Mouse (Mus musculus) CH12.LX (cell line): Measurements from ENCODE around the gene Dynlt1c. TPM values are rescaled to one million over a fixed set of nuclear protein-coding genes. Genes with fewer than 3 reads are reported as not detected.
"Not testable (repeated sequence)": the region's sequence is repeated elsewhere in the genome, so short reads cannot be mapped to it uniquely, and the experiment has no call there.

Experiments used
- DNase-seq: peaks from one replicate; pipeline ENCODE4 v3.0.0-alpha.2; 2013; ENCODE audit errors: extremely low read depth
- H3K27ac ChIP-seq: 2 replicates; pipeline ENCODE4 v1.5.1; 2012; ENCODE audit warnings: low read depth, mild to moderate bottlenecking, control low read depth, moderate library complexity; ENCODE audit not compliant: insufficient read depth
- H3K27me3 ChIP-seq: replicated peaks from 2 replicates; pipeline ENCODE3; 2012; ENCODE audit warnings: inconsistent platforms
- H3K36me3 ChIP-seq, 2 experiments: replicated peaks in 1 of 2; 2 replicates each; pipeline versions ENCODE3 to v1.6.1; 2012; ENCODE audit warnings: inconsistent platforms in 1 of 2, low read length in 1 of 2, mild to moderate bottlenecking in 1 of 2, mixed read lengths in 1 of 2, moderate library complexity in 1 of 2; ENCODE audit not compliant: control insufficient read depth in 1 of 2, insufficient read depth in 1 of 2
- H3K4me1 ChIP-seq, 2 experiments: 2 replicates each; pipeline ENCODE4 v1.6.1; 2012; ENCODE audit warnings: inconsistent platforms in 1 of 2, moderate library complexity in 1 of 2; ENCODE audit not compliant: insufficient read depth in 2 of 2, control insufficient read depth in 1 of 2
- H3K4me2 ChIP-seq: 2 replicates; pipeline ENCODE4 v1.6.1; 2012; ENCODE audit warnings: low read depth, mild to moderate bottlenecking, control low read depth; ENCODE audit not compliant: poor library complexity, insufficient read depth, severe bottlenecking
- H3K4me3 ChIP-seq, 3 experiments: fragments of 150-350 bp in 1 of 3; sonication (generic) in 1 of 3; replicated peaks in 1 of 3; 2 replicates each; pipeline versions ENCODE3 to v1.5.1; 2011 to 2012; ENCODE audit warnings: low read depth in 2 of 3, low read length in 2 of 3, mild to moderate bottlenecking in 2 of 3, moderate library complexity in 2 of 3, control low read depth in 1 of 3, improper control_type of control experiment in 1 of 3, inconsistent platforms in 1 of 3, mixed read lengths in 1 of 3; ENCODE audit not compliant: poor library complexity in 1 of 3
- H3K79me2 ChIP-seq: replicated peaks from 2 replicates; pipeline ENCODE4 v1.6.1; 2012; ENCODE audit warnings: mild to moderate bottlenecking, moderate library complexity; ENCODE audit not compliant: control insufficient read depth, poor library complexity, insufficient read depth, severe bottlenecking; ENCODE audit errors: extremely low read depth
- H3K9ac ChIP-seq: 2 replicates; pipeline ENCODE4 v1.6.1; 2012; ENCODE audit warnings: low read depth, mild to moderate bottlenecking, control low read depth, moderate library complexity; ENCODE audit not compliant: insufficient read depth
- H3K9me3 ChIP-seq: replicated peaks from 2 replicates; pipeline ENCODE3; 2012; ENCODE audit warnings: low read length, inconsistent platforms, mixed read lengths
- dilution Hi-C: fragments of 300-500 bp; cut with MboI; formaldehyde crosslinking; loops from 2 replicates; pipeline ENCODE4 v1.14.3; 2020; ENCODE audit warnings: low sequenced_read_pairs; ENCODE audit not compliant: extremely low pct_unique_long_range_greater_than_20kb, extremely low pct_ligation_motif_present
- in situ Hi-C: fragments of 300-500 bp; cut with MboI; formaldehyde crosslinking; loops from 3 replicates; pipeline ENCODE4 v1.14.3; 2019; ENCODE audit warnings: low sequenced_read_pairs, low pct_ligation_motif_present, low pct_unique_long_range_greater_than_20kb, mixed read lengths
- polyA plus RNA-seq: library from polyadenylated mRNA; unstranded; fragments of >175 nt; gene quantifications from 2 replicates; pipeline ENCODE4 v1.2.1, GENCODE M21; 2012; ENCODE audit warnings: low read depth; ENCODE audit not compliant: insufficient read length
- total RNA-seq, 2 experiments: library from RNA; depleted of rRNA; stranded (reverse); fragments of 300-350 nt in 1 of 2; fragments of >200 nt in 1 of 2; gene quantifications; 2 replicates each; pipeline ENCODE4 v1.2.3; 2012 to 2014

The Dynlt1c gene
- total and polyA plus RNA-seq, 3 experiments = 2.3 to 16.5 (median 11.2) TPM

- H3K36me3 ChIP-seq, H3K79me2 ChIP-seq, H3K9me3 ChIP-seq, H3K4me2 ChIP-seq, H3K27ac ChIP-seq, H3K4me3 ChIP-seq, DNase-seq, H3K27me3 ChIP-seq, H3K4me1 ChIP-seq, in situ Hi-C loops, H3K9ac ChIP-seq, dilution Hi-C loops: not testable (repeated sequence)
Observed at GRCm38 (mm10) chr17:6620035-6620434, 18.6 kb downstream of the Dynlt1c start.

- H3K27me3 ChIP-seq, H3K79me2 ChIP-seq, H3K9ac ChIP-seq, H3K4me1 ChIP-seq, H3K27ac ChIP-seq, H3K4me2 ChIP-seq, H3K9me3 ChIP-seq, dilution Hi-C loops, H3K36me3 ChIP-seq, DNase-seq, H3K4me3 ChIP-seq, in situ Hi-C loops: not testable (repeated sequence)
Observed at GRCm38 (mm10) chr17:6620730-6621451, 19.4 kb downstream of the Dynlt1c start.

GRCm38 (mm10) chr17:6621976-6622375 lies 20.5 kb downstream of the Dynlt1c start:
- H3K36me3 ChIP-seq, DNase-seq, H3K79me2 ChIP-seq, H3K4me1 ChIP-seq, dilution Hi-C loops, in situ Hi-C loops, H3K27ac ChIP-seq, H3K27me3 ChIP-seq, H3K9ac ChIP-seq, H3K4me3 ChIP-seq, H3K9me3 ChIP-seq, H3K4me2 ChIP-seq: not testable (repeated sequence)

GRCm38 (mm10) chr17:6624926-6625558 lies 23.6 kb downstream of the Dynlt1c start:
- H3K79me2 ChIP-seq = not testable (repeated sequence)

GRCm38 (mm10) chr17:6630398-6630797 lies 28.9 kb downstream of the Dynlt1c start:
- H3K36me3 ChIP-seq, H3K9me3 ChIP-seq, DNase-seq, H3K4me1 ChIP-seq, H3K9ac ChIP-seq, in situ Hi-C loops, H3K4me2 ChIP-seq, H3K27ac ChIP-seq, H3K4me3 ChIP-seq, H3K27me3 ChIP-seq, dilution Hi-C loops, H3K79me2 ChIP-seq: not testable (repeated sequence)

More at GRCm38 (mm10) chr17:6624926-6625558, 23.6 kb downstream of the Dynlt1c start:
- H3K9ac ChIP-seq, dilution Hi-C loops, H3K4me3 ChIP-seq, H3K4me2 ChIP-seq, H3K27ac ChIP-seq, in situ Hi-C loops, DNase-seq, H3K27me3 ChIP-seq, H3K4me1 ChIP-seq, H3K36me3 ChIP-seq, H3K9me3 ChIP-seq: not testable (repeated sequence)

- H3K27ac ChIP-seq, H3K4me2 ChIP-seq, dilution Hi-C loops, H3K27me3 ChIP-seq, DNase-seq, H3K79me2 ChIP-seq, H3K9ac ChIP-seq, H3K9me3 ChIP-seq, H3K4me3 ChIP-seq, H3K36me3 ChIP-seq, in situ Hi-C loops, H3K4me1 ChIP-seq: not testable (repeated sequence)
Observed at GRCm38 (mm10) chr17:6632850-6633249, 31.4 kb downstream of the Dynlt1c start.
